Mouse (Mus musculus) fibroblast of lung, adult 2 months (primary cell): ENCODE measurements around the gene 1190005I06Rik.
"Not testable (repeated sequence)": the region's sequence is repeated elsewhere in the genome, so short reads cannot be mapped to it uniquely, and the experiment has no call there.

Experiments used
- DNase-seq: peaks from one replicate; pipeline ENCODE4 v3.0.0-alpha.2; 2011; ENCODE audit warnings: low read depth

Gene 1190005I06Rik

GRCm38 (mm10) chr8:120647532-120647931, at the start of gene 1190005I06Rik:
TSS of gene 1190005I06Rik (minus strand) at chr8:120647632.
- DNase-seq, result no peak

- no peak for DNase-seq
These were observed 49.1 kb upstream of the 1190005I06Rik start for GRCm38 (mm10) chr8:120696401-120697153.

GRCm38 (mm10) chr8:120693861-120694493, 46.5 kb upstream of the 1190005I06Rik start:
- DNase-seq, result no peak

- DNase-seq, result no peak
These were observed 45.5 kb upstream of the 1190005I06Rik start for GRCm38 (mm10) chr8:120692934-120693333.

GRCm38 (mm10) chr8:120688511-120688910, 41.1 kb upstream of the 1190005I06Rik start:
- DNase-seq, result no peak

- no peak for DNase-seq
These were observed 40.4 kb upstream of the 1190005I06Rik start for GRCm38 (mm10) chr8:120687786-120688185.

GRCm38 (mm10) chr8:120686576-120686975, 39.1 kb upstream of the 1190005I06Rik start:
- no peak for DNase-seq

GRCm38 (mm10) chr8:120686051-120686450, 38.6 kb upstream of the 1190005I06Rik start:
- DNase-seq, result no peak

- no peak for DNase-seq
These were observed 38.2 kb upstream of the 1190005I06Rik start for GRCm38 (mm10) chr8:120685591-120685990.

- no peak for DNase-seq
These were observed 37.7 kb upstream of the 1190005I06Rik start for GRCm38 (mm10) chr8:120685097-120685496.

- DNase-seq, result no peak
These were observed 36.6 kb upstream of the 1190005I06Rik start for GRCm38 (mm10) chr8:120684082-120684481.

- DNase-seq, result no peak
These were observed 36.2 kb upstream of the 1190005I06Rik start for GRCm38 (mm10) chr8:120683602-120684001.

GRCm38 (mm10) chr8:120681113-120681512, 33.7 kb upstream of the 1190005I06Rik start:
- DNase-seq, result no peak

GRCm38 (mm10) chr8:120680405-120680804, 33.0 kb upstream of the 1190005I06Rik start:
- DNase-seq, result not testable (repeated sequence)

GRCm38 (mm10) chr8:120679629-120680387, 32.4 kb upstream of the 1190005I06Rik start:
- no peak for DNase-seq

GRCm38 (mm10) chr8:120678447-120678846, 31.0 kb upstream of the 1190005I06Rik start:
- DNase-seq, result no peak

- DNase-seq, result no peak
These were observed 28.3 kb upstream of the 1190005I06Rik start for GRCm38 (mm10) chr8:120675718-120676117.

- DNase-seq, result no peak
These were observed 25.9 kb upstream of the 1190005I06Rik start for GRCm38 (mm10) chr8:120673298-120673697.

GRCm38 (mm10) chr8:120672626-120673229, 25.3 kb upstream of the 1190005I06Rik start:
- no peak for DNase-seq

- DNase-seq, result no peak
These were observed 24.3 kb upstream of the 1190005I06Rik start for GRCm38 (mm10) chr8:120671775-120672174.

GRCm38 (mm10) chr8:120668374-120668905, 21.0 kb upstream of the 1190005I06Rik start, which contains the start of gene Emc8:
TSS of gene Emc8 (minus strand) at chr8:120668573.
- DNase-seq, result no peak
